Mouse (Mus musculus): ENCODE data around the gene Klk1b5.
"Not testable (repeated sequence)": the region's sequence is repeated elsewhere in the genome, so short reads cannot be mapped to it uniquely, and the experiment has no call there.

The Klk1b5 gene

DNA sequence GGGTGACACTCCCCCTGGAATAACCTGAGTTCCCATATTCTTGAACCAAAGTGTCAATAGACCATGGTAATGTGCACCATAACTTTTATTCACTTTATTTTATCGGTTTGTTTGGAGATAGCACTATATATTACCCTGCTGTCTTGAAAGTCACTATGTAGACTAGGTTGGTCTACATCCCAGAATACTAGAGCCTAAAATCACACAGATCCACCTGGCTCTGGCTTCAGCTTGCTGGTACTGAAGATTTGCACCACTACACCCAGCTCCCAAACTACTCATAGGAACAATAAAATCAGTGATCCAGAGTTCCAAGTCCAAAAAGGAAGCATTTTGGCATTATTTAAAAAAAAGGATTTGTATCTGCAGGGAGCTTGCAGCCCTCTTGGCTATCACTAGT lies at the start of gene Klk1b5:
Klk1b5 (plus strand) TSS at position 301 of the 400 bp plus-strand sequence.
- no peak for DNase-seq (ENCODE audit: low read depth)

DNA sequence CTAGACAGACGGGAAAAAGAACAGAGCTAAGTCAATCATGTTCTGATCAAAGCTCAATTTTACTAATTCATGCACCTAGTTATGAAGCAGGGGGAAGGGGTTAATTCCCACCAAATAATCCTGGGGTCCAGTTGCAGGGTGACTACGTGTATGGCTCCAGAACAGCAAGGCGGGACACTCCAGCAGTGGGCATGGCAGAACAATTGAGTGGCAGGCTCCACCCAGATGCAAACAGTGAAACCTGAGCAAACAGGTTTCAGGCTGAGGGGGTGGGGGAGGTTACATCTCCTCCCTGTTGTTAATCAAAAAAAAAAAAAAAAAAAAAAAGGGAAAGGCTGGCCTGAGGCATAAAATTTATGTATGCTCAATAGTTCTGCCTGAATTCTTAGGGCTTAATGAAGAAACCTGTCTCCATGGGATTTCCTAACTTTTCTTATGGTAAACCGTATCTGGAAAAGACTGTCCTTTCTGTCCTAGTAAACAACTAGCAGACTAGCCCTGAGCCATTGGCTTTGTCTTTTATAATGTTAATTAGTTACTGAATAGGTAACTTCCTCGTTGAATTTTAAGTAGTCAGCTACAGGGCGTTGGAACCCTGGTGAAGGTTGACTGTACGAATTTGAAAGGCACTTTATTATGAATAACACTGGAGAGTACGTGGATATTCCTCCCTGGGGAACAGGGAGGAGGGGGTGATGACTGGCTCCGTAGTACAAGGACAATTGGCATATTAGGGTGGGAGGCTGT lies 36.3 kb upstream of the Klk1b5 start:
- no peak for DNase-seq (ENCODE audit: low read depth)

DNA sequence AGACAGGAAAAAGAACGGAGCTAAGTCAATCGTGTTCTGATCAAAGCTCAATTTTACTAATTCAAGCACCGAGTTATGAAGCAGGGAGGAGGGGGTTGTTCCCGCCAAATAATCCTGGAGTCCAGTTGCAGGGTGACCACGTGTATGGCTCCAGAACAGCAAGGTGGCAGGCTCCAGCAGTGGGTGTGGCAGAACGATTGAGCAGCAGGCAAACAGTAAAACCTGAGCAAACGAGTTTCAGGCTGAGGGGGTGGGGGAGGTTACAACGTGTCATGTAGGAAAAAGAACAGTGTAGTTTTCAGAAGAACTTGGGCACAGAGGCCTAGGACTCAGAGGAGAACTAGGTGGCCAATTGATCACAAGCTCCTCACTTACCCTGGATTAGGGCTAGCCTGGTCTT lies 29.2 kb upstream of the Klk1b5 start:
- DNase-seq (ENCODE audit: low read depth): not testable (repeated sequence)

DNA sequence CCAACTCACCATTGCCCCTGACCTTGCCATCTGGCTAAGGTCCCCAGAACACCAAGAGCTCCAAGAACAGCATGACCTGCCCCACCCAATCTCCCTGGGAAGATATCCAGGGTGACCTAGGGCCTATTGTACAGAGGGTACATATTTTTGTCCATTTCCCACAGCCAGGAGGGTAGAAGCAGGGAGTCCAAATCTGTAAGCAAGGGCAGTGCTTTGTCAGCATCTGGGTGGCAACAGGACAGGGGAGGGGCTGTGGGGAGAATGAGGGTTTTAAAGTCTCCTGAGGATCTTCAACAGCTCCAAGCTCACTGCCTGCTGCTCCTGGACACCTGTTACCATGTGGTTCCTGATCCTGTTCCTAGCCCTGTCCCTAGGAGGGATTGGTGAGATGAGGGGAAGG lies 27.8 kb upstream of the Klk1b5 start, which contains the start of gene Klk1b24:
Klk1b24 (plus strand) TSS at position 301 of the 400 bp plus-strand sequence.
- DNase-seq (ENCODE audit: low read depth): not testable (repeated sequence)

DNA sequence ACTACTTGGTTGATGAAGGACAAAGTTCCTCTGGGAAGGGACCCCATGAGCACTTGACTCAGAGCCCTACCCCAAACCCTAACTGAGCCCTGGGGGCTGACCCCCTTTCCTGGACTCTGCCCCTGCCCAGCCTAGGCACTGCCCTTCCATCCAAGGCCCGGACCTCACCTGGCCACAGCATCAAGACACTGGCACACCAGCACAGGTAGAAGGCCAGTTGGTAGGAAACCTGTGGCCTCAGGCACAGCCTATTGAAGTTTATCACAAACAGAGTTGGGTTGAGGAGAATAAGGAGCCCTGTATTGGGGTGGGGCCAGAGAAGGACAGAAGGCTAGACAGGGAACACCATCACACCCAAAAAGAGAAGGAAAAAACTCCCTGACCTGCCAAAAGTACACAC lies 22.3 kb upstream of the Klk1b5 start:
- DNase-seq (ENCODE audit: low read depth): not testable (repeated sequence)

DNA sequence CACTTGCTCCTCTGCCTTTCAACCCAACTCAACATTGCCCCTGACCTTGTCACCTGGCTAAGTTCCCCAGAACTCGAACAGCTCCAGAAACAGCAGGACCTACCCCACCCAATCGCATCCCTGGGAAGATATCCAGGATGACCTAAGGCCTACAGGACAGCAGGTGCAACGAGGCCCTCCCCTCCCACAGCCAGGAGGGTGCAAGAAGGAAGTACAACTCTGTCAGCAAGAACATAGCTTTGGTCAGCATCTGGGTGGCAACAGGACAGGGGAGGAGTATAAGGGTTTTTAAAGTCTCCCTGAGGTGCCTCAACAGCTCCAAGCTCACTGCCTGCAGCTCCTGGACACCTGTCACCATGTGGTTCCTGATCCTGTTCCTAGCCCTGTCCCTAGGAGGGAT lies 17.9 kb upstream of the Klk1b5 start, which contains the start of gene Klk1b3:
Klk1b3 (plus strand) TSS at position 301 of the 400 bp plus-strand sequence.
- DNase-seq (ENCODE audit: low read depth): no peak

DNA sequence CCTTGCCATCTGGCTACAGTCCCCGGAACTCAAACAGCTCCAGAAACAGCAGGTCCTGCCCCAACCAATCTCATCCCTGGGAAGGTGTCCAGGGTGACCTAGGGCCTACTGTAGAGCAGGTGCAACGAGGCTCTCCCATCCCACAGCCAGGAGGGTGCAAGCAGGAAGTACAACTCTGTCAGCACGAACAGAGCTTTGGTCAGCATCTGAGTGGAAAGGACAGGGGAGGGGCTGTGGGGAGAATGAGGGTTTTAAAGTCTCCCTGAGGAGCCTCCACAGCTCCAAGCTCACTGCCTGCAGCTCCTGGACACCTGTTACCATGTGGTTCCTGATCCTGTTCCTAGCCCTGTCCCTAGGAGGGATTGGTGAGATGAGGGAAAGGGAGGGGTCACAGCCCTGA lies 8.6 kb upstream of the Klk1b5 start, which contains the start of gene Klk1b4:
Klk1b4 (plus strand) TSS at position 301 of the 400 bp plus-strand sequence.
- DNase-seq (ENCODE audit: low read depth): not testable (repeated sequence)

DNA sequence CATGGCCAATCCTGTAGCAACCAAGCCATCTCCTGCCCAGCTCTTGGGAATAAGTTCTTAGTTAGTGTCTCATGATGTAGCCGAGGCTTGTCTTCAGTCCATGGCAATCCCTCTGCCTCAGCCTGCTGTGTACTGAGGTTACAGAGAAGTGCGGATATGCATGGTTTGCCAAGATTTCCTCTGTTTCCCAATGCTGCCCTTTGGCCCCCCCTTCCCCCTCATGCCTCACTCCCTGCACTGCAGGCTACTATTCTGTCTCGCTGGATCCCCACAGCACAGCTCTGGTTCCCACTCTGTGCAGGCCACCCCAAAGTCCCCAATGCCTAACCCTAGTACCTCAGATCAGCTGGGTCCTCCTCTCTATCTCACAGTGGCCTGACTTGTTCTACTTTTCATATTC lies 7.4 kb upstream of the Klk1b5 start:
- DNase-seq (ENCODE audit: low read depth): no peak

DNA sequence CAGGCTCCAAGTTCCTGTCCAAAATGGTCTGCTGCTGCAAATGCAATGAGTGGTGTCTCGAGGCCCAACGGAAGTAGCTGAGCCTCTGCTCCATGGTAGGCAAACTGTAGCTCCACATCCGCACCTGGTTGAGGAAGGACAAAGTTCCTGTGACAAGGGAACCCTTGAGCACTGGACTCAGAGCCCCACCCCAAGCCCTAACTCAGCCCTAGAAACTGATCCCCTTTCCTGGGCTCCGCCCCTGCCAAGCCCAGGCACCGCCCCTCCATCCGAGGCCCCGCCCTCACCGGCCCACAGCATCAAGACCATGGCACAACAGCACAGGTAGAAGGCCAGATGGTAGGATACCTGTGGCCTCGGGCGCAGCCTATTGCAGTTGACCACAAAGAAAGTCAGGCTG lies 5.9 kb downstream of the Klk1b5 start:
- not testable (repeated sequence) for DNase-seq (ENCODE audit: low read depth)

DNA sequence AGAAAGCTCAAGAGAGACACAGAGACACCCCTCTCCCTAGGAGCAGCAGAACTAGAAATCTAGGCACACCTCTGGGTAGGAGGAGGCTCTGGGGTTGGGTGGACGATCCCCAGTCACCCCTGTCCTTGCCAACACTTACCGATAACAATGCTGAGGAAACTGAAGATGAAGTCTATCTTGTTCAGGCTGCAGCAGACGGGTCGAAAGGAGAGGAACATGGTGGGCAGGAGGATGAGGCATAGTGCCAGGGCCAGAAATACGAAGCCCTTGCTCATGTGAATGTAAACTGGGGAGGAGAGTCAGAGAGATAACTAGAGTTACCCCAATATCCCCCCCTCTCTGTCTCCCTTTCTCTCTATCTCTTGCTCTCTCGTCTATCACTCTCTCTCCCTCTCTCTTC lies 6.6 kb downstream of the Klk1b5 start:
- not testable (repeated sequence) for DNase-seq (ENCODE audit: low read depth)

DNA sequence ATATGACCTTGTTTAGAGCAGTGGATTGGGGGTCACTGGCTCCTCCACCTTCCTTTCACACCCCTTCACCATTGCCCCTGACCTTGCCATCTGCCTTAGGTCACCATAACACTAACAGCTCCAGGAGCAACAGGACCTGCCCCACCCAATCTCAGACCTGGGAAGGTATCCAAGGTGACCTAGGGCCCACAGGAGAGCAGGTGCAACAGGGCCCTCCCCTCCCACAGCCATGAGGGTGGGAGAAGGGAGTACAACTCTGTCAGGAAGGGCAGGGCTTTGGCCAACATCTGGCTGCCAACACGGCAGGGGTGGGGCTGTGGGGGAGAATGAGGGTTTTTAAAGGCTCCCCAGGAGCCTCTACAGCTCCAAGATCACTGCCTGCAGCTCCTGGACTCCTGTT lies 9.3 kb downstream of the Klk1b5 start, which contains the start of gene Klk1:
Klk1 (plus strand) TSS at position 285 of the 400 bp plus-strand sequence.
- DNase-seq (ENCODE audit: low read depth): no peak

DNA sequence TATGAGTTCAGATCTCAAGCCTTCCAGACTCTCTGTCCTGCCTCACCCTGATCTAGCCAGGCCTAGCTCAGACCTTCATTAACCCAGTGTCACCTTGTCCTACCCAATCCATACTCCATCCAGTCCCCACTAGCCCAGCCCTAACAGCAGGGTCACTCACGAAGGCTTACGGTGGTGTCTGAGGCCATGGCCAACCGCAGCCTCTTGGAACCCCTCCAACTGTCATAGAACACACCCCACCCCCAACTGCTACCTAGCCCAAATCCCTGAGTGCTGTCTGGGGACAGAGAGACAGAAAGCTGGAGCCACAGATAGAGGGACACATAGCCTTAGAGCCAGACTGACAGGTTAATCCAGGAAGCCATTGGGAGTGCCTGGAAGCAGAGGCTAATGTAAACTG lies 20.2 kb downstream of the Klk1b5 start, which contains the start of gene Gm36864:
Gm36864 (plus strand) TSS at position 269 of the 400 bp plus-strand sequence.
- no peak for DNase-seq (ENCODE audit: low read depth)

DNA sequence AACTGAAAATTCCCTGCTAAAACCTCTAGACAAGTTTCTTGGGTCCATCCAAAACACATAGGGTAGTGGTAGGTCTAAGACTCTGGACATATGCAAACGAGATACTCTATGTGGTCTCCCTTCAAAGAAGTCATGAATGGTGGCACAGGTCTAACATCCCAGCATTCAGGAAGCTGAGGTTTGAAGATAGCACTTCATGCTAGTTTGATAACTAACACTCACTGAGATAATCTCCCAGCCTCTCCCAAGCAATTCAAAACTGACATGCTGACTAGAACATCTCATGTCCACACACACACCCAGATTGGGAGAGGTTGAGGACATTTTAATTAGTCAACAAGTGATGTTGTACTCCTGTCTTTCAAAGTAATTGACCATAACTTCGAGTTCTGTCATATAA lies 24.2 kb downstream of the Klk1b5 start:
- no peak for DNase-seq (ENCODE audit: low read depth)

DNA sequence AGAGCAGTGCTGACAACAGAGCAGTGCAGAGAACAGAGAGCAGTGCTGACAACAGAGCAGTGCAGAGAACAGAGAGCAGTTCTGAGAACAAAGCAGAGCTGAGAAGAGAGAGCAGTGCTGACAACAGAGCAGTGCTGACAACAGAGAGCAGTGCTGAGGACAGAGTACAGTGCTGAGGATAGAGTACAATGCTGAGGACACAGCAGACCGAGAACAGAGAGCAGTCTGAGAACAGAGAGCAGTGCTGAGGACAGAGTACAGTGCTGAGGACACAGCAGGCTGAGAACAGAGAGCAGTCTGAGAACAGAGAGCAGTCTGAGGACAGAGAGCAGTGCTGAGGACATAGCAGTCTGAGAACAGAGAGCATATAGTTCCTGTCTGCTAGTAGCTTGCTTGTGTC lies 25.0 kb downstream of the Klk1b5 start:
- DNase-seq (ENCODE audit: low read depth): no peak

DNA sequence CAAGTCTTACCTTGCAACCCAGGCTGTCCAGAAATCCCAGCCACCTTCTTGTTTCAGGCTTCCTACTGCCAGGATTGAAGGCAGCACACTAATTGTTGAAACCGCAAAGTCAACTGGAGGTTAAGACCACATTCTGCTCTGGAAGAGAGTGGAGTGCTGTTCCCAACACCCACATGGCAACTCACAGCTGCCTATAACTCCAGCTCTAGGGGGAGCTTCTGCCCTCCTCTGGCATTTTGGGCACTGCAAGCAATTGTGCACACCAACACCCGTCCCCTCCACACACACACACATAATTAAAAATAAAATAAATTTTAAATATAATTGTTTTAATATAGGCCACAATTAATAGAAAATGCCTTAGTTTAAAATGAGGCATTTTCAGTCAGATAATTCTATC lies 25.4 kb downstream of the Klk1b5 start:
- no peak for DNase-seq (ENCODE audit: low read depth)

DNA sequence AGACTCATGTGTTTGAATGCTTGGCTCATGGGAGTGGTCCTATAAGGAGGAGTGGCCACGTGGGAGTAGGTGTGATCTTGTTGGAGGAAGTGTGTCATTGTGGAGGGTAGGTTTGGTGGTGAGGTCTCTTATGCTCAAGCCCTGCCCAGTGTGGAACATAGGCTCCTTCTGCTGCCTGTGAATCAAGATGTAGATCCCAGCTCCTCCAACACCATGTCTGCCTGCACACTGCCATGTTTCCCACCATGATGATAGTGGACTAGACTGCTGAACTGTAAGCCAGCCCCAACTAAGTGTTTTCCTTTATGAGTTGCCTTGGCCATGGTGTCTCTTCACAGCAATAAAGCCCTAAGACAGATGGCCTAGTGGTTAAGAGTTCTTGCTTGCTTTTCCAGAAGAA lies 28.3 kb downstream of the Klk1b5 start:
- no peak for DNase-seq (ENCODE audit: low read depth)

DNA sequence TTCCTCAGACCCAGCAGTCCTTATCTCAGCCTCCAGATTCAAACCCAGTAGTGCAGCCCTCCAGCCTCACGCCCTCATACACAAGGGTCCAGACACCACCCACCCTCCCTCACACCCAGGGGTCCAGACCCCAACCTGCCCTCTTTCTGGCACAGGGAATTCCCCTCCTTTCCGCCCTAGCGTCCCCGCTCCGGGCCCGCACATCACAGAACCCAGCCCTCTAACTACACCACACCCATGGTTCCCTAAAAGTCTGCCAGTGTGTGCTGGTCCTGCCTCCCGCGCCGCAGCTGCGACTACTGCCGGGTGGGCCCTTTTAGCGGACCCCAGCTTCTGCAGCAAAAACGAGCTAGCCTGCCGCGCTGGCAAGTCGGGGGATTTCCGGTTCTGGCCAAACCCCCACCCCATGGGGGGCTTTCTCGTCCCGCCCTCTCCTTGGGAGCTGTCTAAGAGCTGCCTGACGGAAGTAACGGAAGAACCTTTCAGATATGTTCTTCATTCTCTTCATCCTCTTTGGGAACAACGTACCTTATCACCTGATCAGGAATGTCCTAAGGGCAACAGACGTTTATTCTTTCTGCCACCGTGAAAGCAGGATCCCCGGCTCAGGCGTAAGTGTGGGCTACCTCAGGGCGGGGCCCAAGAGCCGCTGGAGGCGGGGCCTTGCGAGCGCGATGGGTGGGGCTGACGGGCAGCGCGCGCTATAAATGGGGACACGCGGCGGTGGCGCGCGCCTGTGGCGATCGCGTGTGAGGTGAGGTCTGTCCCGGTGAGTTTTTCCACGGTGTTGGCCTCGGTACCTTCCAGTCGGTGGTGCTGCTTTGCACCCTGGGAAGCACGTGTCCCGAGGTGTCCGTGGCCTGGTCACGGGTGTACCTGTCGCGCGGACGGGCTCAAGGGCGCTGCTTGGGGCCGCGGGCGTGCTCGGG lies 30.6 kb downstream of the Klk1b5 start, which contains the start of the genes 1700028J19Rik and 2410002F23Rik:
1700028J19Rik (minus strand) TSS at position 641 of the 929 bp plus-strand sequence.
2410002F23Rik (plus strand) TSS at position 668 of the 929 bp plus-strand sequence.
- peak; percentile 96 for DNase-seq (ENCODE audit: low read depth)

DNA sequence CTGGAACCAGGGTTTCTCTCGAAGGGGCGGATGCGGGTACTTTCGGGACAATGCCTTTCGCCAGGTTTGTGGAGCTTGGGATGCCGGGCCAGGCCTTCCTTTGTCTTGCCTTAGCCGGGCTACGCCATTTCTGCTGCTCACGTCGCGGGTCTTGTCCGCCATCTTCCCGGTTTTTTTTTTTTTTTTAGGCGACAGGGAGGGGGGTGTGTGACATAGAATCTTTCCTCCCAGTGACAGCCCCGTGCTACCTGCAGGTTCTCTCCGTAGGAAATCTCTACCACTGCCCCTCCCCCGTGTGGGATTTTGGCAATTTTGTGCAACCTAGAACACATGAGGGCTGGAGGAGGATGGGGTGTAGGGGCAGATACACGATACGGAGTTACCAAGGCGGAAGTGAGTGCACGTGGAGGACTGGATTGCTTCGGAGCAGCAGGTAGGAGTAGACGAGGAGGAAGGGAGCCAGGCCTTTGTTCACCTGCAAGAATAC lies 31.3 kb downstream of the Klk1b5 start:
- DNase-seq (ENCODE audit: low read depth): peak; percentile 81

DNA sequence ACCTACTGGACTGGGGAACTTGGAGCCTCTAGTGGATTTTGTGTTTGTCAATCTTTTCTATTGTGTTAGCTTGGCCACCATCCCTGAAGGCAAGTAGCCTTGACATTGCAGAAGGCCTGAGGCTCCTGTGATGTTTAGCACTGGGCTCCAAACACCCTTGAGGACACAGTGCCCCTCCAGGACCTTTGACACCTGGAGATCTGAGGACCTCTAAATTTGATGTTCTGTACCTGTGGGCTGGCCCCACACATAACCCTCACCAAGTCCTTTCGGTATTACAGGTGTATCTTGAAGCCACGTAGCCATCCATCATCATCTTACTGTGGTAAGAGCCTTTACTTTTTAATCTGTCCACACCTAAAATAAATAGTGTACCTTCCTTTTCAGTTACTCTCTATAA lies 32.2 kb downstream of the Klk1b5 start:
- no peak for DNase-seq (ENCODE audit: low read depth)

DNA sequence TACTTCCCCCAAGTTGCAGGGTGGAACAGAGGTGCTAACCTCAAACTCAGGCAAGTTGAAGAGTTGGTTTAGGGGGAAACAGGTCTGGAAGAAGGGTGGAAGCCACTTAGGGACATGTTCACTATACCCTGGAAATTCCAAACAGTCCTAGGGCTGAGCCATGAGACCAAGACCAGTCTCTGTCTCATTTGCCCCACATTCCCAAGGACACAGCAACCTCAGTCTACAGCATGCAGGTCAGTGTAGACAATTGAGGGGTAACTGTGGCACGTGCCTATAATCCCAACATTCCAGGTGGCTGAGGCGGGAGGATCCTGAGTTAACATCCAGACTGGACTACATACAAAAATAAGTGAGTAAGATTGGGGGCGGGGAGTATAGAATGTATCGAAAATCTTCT lies 33.5 kb downstream of the Klk1b5 start:
- DNase-seq (ENCODE audit: low read depth): no peak

DNA sequence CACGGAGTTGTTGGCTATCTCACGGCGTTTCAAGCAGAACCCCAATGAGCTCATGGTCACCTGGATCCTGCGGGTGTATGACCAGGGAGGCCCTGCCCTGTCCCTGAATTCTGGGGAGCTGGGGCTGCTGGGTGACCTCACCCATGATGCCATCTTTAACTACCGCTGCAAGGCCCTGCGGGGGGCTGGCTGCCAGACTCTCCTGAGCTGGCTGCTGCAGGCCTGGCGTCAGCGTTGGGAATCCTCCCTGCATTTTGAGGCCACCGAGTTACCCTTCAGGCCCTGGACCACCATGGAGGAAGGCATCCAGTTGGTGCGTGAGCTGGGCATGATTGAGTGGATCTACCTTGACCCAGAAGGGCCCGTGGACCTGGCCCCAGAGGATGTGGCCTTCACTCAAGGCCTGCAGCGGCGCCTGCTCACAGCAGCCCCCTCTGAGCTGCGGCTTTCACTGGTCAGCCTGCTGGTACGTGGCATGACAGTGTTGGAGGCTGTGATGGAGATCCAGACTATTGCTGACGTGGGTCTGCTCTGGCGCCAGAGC lies 35.1 kb downstream of the Klk1b5 start:
- DNase-seq (ENCODE audit: low read depth): not testable (repeated sequence)

Measured in induced T-regulatory cell, adult 2 months (primary cell).